Mouse (Mus musculus): ENCODE results near the gene Flt4. TPM values are rescaled to one million over a fixed set of nuclear protein-coding genes. Genes with fewer than 3 reads are reported as not detected.
A peak's percentile ranks its signal among the peaks of the same experiment; 100 is the strongest.

Flt4 gene
- total and polyA plus RNA-seq, 2 experiments from 2014 or later: 3.3 to 13.6 TPM

- H3K36me3 ChIP-seq (replicated peaks; ENCODE audit: control insufficient read depth, insufficient read depth, low read length): no peaks in the 10 kb centered on the region
- no peak overlapping the region for H3K9ac ChIP-seq (replicated peaks; ENCODE audit: low read depth, low read length)
- no peak overlapping the region for H3K27ac ChIP-seq (ENCODE audit: low read depth)
- TF ChIP-seq EP300 (IDR thresholded peaks at IDR 0.05; ENCODE audit: low read depth) (no peak), CTCF (IDR thresholded peaks at IDR 0.05; ENCODE audit: low read depth) (no peak)
- no peaks in the 10 kb centered on the region for H3K9me3 ChIP-seq (replicated peaks; ENCODE audit: control insufficient read depth, low read length)
- DNase-seq (ENCODE audit: low spot score) (no peak), ATAC-seq (ENCODE audit: insufficient read depth, low read depth) (no peak)
- H3K4me3 ChIP-seq (ENCODE audit: low read depth, low read length): no peak overlapping the region
- H3K4me2 ChIP-seq (ENCODE audit: low read depth, low read length): no peak overlapping the region
- peaks cover 3% of the 10 kb centered on the region for H3K4me1 ChIP-seq (ENCODE audit: control insufficient read depth, insufficient read depth)
- no peaks in the 10 kb centered on the region for H3K27me3 ChIP-seq (ENCODE audit: control insufficient read depth, insufficient read depth, low read length)
- WGBS: 56% methylated on average over 8 of the region's 8 CpGs
These were observed 9.4 kb downstream of the Flt4 start for GRCm38 (mm10) chr11:49618476-49618875.

- no peak overlapping the region for H3K27ac ChIP-seq (ENCODE audit: low read depth)
- no peaks in the 10 kb centered on the region for H3K27me3 ChIP-seq (ENCODE audit: control insufficient read depth, insufficient read depth, low read length)
- no peaks in the 10 kb centered on the region for H3K9me3 ChIP-seq (replicated peaks; ENCODE audit: control insufficient read depth, low read length)
- 62% methylated on average over 5 of the region's 5 CpGs for WGBS
- no peak overlapping the region for H3K4me2 ChIP-seq (ENCODE audit: low read depth, low read length)
- no peak overlapping the region for H3K9ac ChIP-seq (replicated peaks; ENCODE audit: low read depth, low read length)
- no peaks in the 10 kb centered on the region for H3K36me3 ChIP-seq (replicated peaks; ENCODE audit: control insufficient read depth, insufficient read depth, low read length)
- 0 out of 2 replicates have a peak, but pooled peaks have one; percentile 15 for ATAC-seq (ENCODE audit: insufficient read depth, low read depth)
- DNase-seq (ENCODE audit: low spot score): no peak
- TF ChIP-seq CTCF (IDR thresholded peaks at IDR 0.05; ENCODE audit: low read depth) (no peak), EP300 (IDR thresholded peaks at IDR 0.05; ENCODE audit: low read depth) (no peak)
- H3K4me1 ChIP-seq (ENCODE audit: control insufficient read depth, insufficient read depth): no peaks in the 10 kb centered on the region; the same call in 1 of the 2 replicates
- H3K4me3 ChIP-seq (ENCODE audit: low read depth, low read length): no peak overlapping the region
These were observed 12.9 kb downstream of the Flt4 start for GRCm38 (mm10) chr11:49621953-49622352.

- ATAC-seq (ENCODE audit: insufficient read depth, low read depth): no peak
- DNase-seq (ENCODE audit: low spot score): no peak
- Histone ChIP-seq H3K36me3 (replicated peaks; ENCODE audit: control insufficient read depth, insufficient read depth, low read length) (no peaks in the 10 kb centered on the region), H3K4me2 (ENCODE audit: low read depth, low read length) (no peak overlapping the region), H3K9ac (replicated peaks; ENCODE audit: low read depth, low read length) (no peak overlapping the region), H3K27me3 (ENCODE audit: control insufficient read depth, insufficient read depth, low read length) (no peaks in the 10 kb centered on the region), H3K27ac (ENCODE audit: low read depth) (no peak overlapping the region), H3K4me3 (ENCODE audit: low read depth, low read length) (no peak overlapping the region), H3K9me3 (replicated peaks; ENCODE audit: control insufficient read depth, low read length) (no peaks in the 10 kb centered on the region), H3K4me1 (ENCODE audit: control insufficient read depth, insufficient read depth) (no peaks in the 10 kb centered on the region; the same call in 1 of the 2 replicates)
- TF ChIP-seq EP300 (IDR thresholded peaks at IDR 0.05; ENCODE audit: low read depth): no peak
- 78% methylated on average over 3 of the region's 3 CpGs for WGBS
These were observed 15.1 kb downstream of the Flt4 start for GRCm38 (mm10) chr11:49624156-49624555.

DNA sequence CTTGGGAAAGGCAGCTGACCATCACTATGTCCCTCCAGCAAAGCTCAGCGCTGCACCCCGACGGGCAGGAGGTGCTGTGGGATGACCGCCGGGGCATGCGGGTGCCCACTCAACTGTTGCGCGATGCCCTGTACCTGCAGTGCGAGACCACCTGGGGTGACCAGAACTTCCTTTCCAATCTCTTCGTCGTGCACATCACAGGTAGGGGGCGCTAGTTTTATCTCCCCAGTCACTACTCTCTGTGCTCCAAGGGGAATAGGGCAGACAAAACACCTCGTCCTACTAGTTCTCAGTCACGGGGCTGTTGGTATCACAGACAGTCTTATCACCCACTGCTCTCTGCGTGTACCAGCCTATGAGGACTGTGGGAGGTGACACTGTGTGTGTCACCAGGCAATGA lies 16.8 kb downstream of the Flt4 start:
- DNase-seq (ENCODE audit: low spot score) (no peak), ATAC-seq (ENCODE audit: insufficient read depth, low read depth) (no peak)
- H3K36me3 ChIP-seq (replicated peaks; ENCODE audit: control insufficient read depth, insufficient read depth, low read length): no peaks in the 10 kb centered on the region
- H3K4me1 ChIP-seq (ENCODE audit: control insufficient read depth, insufficient read depth): no peaks in the 10 kb centered on the region; the same call in 1 of the 2 replicates
- no peaks in the 10 kb centered on the region for H3K9me3 ChIP-seq (replicated peaks; ENCODE audit: control insufficient read depth, low read length)
- WGBS: 62% methylated on average over 15 of the region's 15 CpGs
- no peak overlapping the region for H3K27ac ChIP-seq (ENCODE audit: low read depth)
- H3K4me2 ChIP-seq (ENCODE audit: low read depth, low read length): no peak overlapping the region
- H3K9ac ChIP-seq (replicated peaks; ENCODE audit: low read depth, low read length): no peak overlapping the region
- H3K4me3 ChIP-seq (ENCODE audit: low read depth, low read length): no peak overlapping the region
- no peak for TF ChIP-seq EP300 (IDR thresholded peaks at IDR 0.05; ENCODE audit: low read depth)
- TF ChIP-seq CTCF (IDR thresholded peaks at IDR 0.05; ENCODE audit: low read depth): no peak
- no peaks in the 10 kb centered on the region for H3K27me3 ChIP-seq (ENCODE audit: control insufficient read depth, insufficient read depth, low read length)

DNA sequence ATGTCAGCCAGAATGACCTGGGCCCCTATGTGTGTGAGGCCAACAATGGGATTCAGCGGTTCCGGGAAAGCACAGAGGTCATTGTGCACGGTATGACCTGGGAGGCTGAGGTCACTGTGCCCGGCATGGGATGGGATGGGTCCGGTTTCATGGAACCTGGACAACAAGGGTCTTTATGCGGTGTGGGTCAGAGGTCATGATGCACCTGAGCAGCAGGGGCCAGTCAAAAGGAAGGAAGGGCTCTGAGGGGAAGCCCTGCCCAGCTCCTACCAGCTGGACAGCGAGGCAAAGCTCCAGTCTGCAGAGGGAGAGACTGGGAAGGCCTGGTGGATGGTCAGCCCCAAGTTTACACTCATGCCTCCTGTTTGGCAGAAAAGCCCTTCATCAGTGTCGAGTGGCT lies 17.7 kb downstream of the Flt4 start:
- Histone ChIP-seq H3K4me1 (ENCODE audit: control insufficient read depth, insufficient read depth) (no peaks in the 10 kb centered on the region; the same call in 1 of the 2 replicates), H3K4me2 (ENCODE audit: low read depth, low read length) (no peak overlapping the region), H3K4me3 (ENCODE audit: low read depth, low read length) (no peak overlapping the region), H3K9ac (replicated peaks; ENCODE audit: low read depth, low read length) (no peak overlapping the region), H3K36me3 (replicated peaks; ENCODE audit: control insufficient read depth, insufficient read depth, low read length) (no peaks in the 10 kb centered on the region), H3K27ac (ENCODE audit: low read depth) (no peak overlapping the region), H3K9me3 (replicated peaks; ENCODE audit: control insufficient read depth, low read length) (no peaks in the 10 kb centered on the region), H3K27me3 (ENCODE audit: control insufficient read depth, insufficient read depth, low read length) (0 out of 2 replicates have a peak, but pooled peaks cover 3% of the 10 kb centered on the region)
- 80% methylated on average over 8 of the region's 8 CpGs for WGBS
- TF ChIP-seq CTCF (IDR thresholded peaks at IDR 0.05; ENCODE audit: low read depth) (no peak), EP300 (IDR thresholded peaks at IDR 0.05; ENCODE audit: low read depth) (no peak)
- ATAC-seq (ENCODE audit: insufficient read depth, low read depth) (no peak), DNase-seq (ENCODE audit: low spot score) (no peak)

DNA sequence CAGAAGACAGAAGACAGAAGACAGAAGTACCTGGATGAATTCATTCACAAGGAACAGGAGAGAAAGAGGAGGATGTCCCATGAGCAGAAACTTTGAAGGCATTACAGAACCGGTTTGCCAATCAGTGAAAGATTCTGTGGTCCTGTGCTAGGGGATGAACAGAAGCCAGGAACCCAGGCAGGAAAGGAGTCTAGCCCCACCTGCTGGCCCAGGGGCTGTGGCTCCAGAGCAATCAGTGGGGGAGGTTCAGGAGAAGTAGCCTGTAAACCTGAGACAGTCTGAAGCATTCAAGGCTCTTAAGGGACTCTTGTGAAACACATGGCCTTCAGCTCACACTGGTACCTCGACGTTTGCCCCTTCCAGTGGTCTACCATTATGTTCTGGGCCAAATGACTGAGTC lies 22.1 kb downstream of the Flt4 start:
- H3K9ac ChIP-seq (replicated peaks; ENCODE audit: low read depth, low read length): no peak overlapping the region
- DNase-seq (ENCODE audit: low spot score) (peak; percentile 56), ATAC-seq (ENCODE audit: insufficient read depth, low read depth) (no peak; the same call in 1 of the 2 replicates)
- H3K4me2 ChIP-seq (ENCODE audit: low read depth, low read length): no peak overlapping the region
- no peaks in the 10 kb centered on the region for H3K9me3 ChIP-seq (replicated peaks; ENCODE audit: control insufficient read depth, low read length)
- 19% methylated on average over 3 of the region's 3 CpGs for WGBS
- H3K4me1 ChIP-seq (ENCODE audit: control insufficient read depth, insufficient read depth): peaks cover 6% of the 10 kb centered on the region; the same call in 1 of the 2 replicates
- no peaks in the 10 kb centered on the region for H3K36me3 ChIP-seq (replicated peaks; ENCODE audit: control insufficient read depth, insufficient read depth, low read length)
- H3K27ac ChIP-seq (ENCODE audit: low read depth): no peak overlapping the region
- no peak overlapping the region for H3K4me3 ChIP-seq (ENCODE audit: low read depth, low read length)
- peak; percentile 69 for TF ChIP-seq CTCF (IDR thresholded peaks at IDR 0.05; ENCODE audit: low read depth)
- no peak for TF ChIP-seq EP300 (IDR thresholded peaks at IDR 0.05; ENCODE audit: low read depth)
- H3K27me3 ChIP-seq (ENCODE audit: control insufficient read depth, insufficient read depth, low read length): peaks cover 31% of the 10 kb centered on the region
